Mouse (Mus musculus): Measurements from ENCODE around the gene Gatad2a. TPM values are rescaled to one million over a fixed set of nuclear protein-coding genes. Genes with fewer than 3 reads are reported as not detected.

The Gatad2a gene
- polyA plus RNA-seq, 1 experiment from 2014 or later = 92.4 TPM

- Histone ChIP-seq H3K27me3 (ENCODE audit: insufficient read depth, low read length) (peaks cover 21% of the 10 kb centered on the region), H3K4me1 (ENCODE audit: insufficient read depth) (no peaks in the 10 kb centered on the region), H3K27ac (ENCODE audit: low read depth) (no peak overlapping the region), H3K9ac (no peak overlapping the region), H3K9me3 (ENCODE audit: low read depth, low read length) (no peaks in the 10 kb centered on the region; the same call in 1 of the 2 replicates), H3K36me3 (ENCODE audit: insufficient read depth) (no peaks in the 10 kb centered on the region), H3K4me3 (ENCODE audit: low read depth, low read length) (no peak overlapping the region), H3K4me2 (no peak overlapping the region)
- DNase-seq (no peak), ATAC-seq (ENCODE audit: insufficient read depth) (no peak)
- TF ChIP-seq CTCF (IDR thresholded peaks at IDR 0.05; ENCODE audit: low read depth) = no peak
- WGBS = 43% methylated on average over 10 of the region's 10 CpGs
Measured at GRCm38 (mm10) chr8:69876097-69876496, 120.1 kb downstream of the Gatad2a start.

- ATAC-seq (ENCODE audit: insufficient read depth) (no peak), DNase-seq (no peak)
- 72% methylated on average over 13 of the region's 13 CpGs for WGBS
- no peak overlapping the region for H3K9ac ChIP-seq
- no peaks in the 10 kb centered on the region for H3K36me3 ChIP-seq (ENCODE audit: insufficient read depth)
- no peak for TF ChIP-seq CTCF (IDR thresholded peaks at IDR 0.05; ENCODE audit: low read depth)
- no peaks in the 10 kb centered on the region for H3K9me3 ChIP-seq (ENCODE audit: low read depth, low read length)
- H3K4me3 ChIP-seq (ENCODE audit: low read depth, low read length) = no peak overlapping the region
- H3K27ac ChIP-seq (ENCODE audit: low read depth) = no peak overlapping the region
- H3K27me3 ChIP-seq (ENCODE audit: insufficient read depth, low read length) = peaks cover 7% of the 10 kb centered on the region
- H3K4me2 ChIP-seq = no peak overlapping the region
- H3K4me1 ChIP-seq (ENCODE audit: insufficient read depth) = no peaks in the 10 kb centered on the region
Measured at GRCm38 (mm10) chr8:69874654-69875053, 121.5 kb downstream of the Gatad2a start.

- Histone ChIP-seq H3K9me3 (ENCODE audit: low read depth, low read length) (no peaks in the 10 kb centered on the region), H3K27me3 (ENCODE audit: insufficient read depth, low read length) (0 out of 2 replicates have a peak, but pooled peaks cover 2% of the 10 kb centered on the region), H3K9ac (no peak overlapping the region), H3K36me3 (ENCODE audit: insufficient read depth) (no peaks in the 10 kb centered on the region), H3K4me2 (no peak overlapping the region), H3K27ac (ENCODE audit: low read depth) (no peak overlapping the region), H3K4me1 (ENCODE audit: insufficient read depth) (no peaks in the 10 kb centered on the region), H3K4me3 (ENCODE audit: low read depth, low read length) (no peak overlapping the region)
- DNase-seq = peak; percentile 91
- 14% methylated on average over 9 of the region's 9 CpGs for WGBS
- ATAC-seq (ENCODE audit: insufficient read depth) = no peak
- peak; percentile 82 for TF ChIP-seq CTCF (IDR thresholded peaks at IDR 0.05; ENCODE audit: low read depth)
Measured at GRCm38 (mm10) chr8:69874155-69874554, 122.0 kb downstream of the Gatad2a start.

GRCm38 (mm10) chr8:69870907-69871306 is 125.3 kb downstream of the Gatad2a start:
- DNase-seq (no peak), ATAC-seq (ENCODE audit: insufficient read depth) (no peak)
- Histone ChIP-seq H3K4me3 (ENCODE audit: low read depth, low read length) (no peak overlapping the region), H3K36me3 (ENCODE audit: insufficient read depth) (no peaks in the 10 kb centered on the region), H3K4me2 (no peak overlapping the region), H3K4me1 (ENCODE audit: insufficient read depth) (no peaks in the 10 kb centered on the region), H3K9me3 (ENCODE audit: low read depth, low read length) (no peaks in the 10 kb centered on the region), H3K27me3 (ENCODE audit: insufficient read depth, low read length) (no peaks in the 10 kb centered on the region), H3K27ac (ENCODE audit: low read depth) (no peak overlapping the region), H3K9ac (no peak overlapping the region)
- no peak for TF ChIP-seq CTCF (IDR thresholded peaks at IDR 0.05; ENCODE audit: low read depth)
- WGBS = 81% methylated on average over 6 of the region's 6 CpGs

GRCm38 (mm10) chr8:69870003-69870765 is 126.0 kb downstream of the Gatad2a start:
- H3K9ac ChIP-seq = no peak overlapping the region
- H3K36me3 ChIP-seq (ENCODE audit: insufficient read depth) = no peaks in the 10 kb centered on the region
- DNase-seq (no peak), ATAC-seq (ENCODE audit: insufficient read depth) (no peak)
- no peaks in the 10 kb centered on the region for H3K4me1 ChIP-seq (ENCODE audit: insufficient read depth)
- no peak overlapping the region for H3K4me3 ChIP-seq (ENCODE audit: low read depth, low read length)
- no peak for TF ChIP-seq CTCF (IDR thresholded peaks at IDR 0.05; ENCODE audit: low read depth)
- WGBS = 73% methylated on average over 11 of the region's 11 CpGs
- H3K27ac ChIP-seq (ENCODE audit: low read depth) = no peak overlapping the region
- H3K9me3 ChIP-seq (ENCODE audit: low read depth, low read length) = no peaks in the 10 kb centered on the region
- no peak overlapping the region for H3K4me2 ChIP-seq
- no peaks in the 10 kb centered on the region for H3K27me3 ChIP-seq (ENCODE audit: insufficient read depth, low read length)

- no peaks in the 10 kb centered on the region for H3K36me3 ChIP-seq (ENCODE audit: insufficient read depth)
- no peak overlapping the region for H3K4me3 ChIP-seq (ENCODE audit: low read depth, low read length)
- WGBS = 64% methylated on average over 5 of the region's 5 CpGs
- no peaks in the 10 kb centered on the region for H3K27me3 ChIP-seq (ENCODE audit: insufficient read depth, low read length)
- no peaks in the 10 kb centered on the region for H3K9me3 ChIP-seq (ENCODE audit: low read depth, low read length)
- no peak overlapping the region for H3K9ac ChIP-seq
- no peaks in the 10 kb centered on the region for H3K4me1 ChIP-seq (ENCODE audit: insufficient read depth)
- TF ChIP-seq CTCF (IDR thresholded peaks at IDR 0.05; ENCODE audit: low read depth) = no peak
- H3K4me2 ChIP-seq = no peak overlapping the region
- DNase-seq (no peak), ATAC-seq (ENCODE audit: insufficient read depth) (no peak)
- no peak overlapping the region for H3K27ac ChIP-seq (ENCODE audit: low read depth)
Measured at GRCm38 (mm10) chr8:69867696-69868326, 128.4 kb downstream of the Gatad2a start.

GRCm38 (mm10) chr8:69864180-69864579 is 132.0 kb downstream of the Gatad2a start:
- Histone ChIP-seq H3K36me3 (ENCODE audit: insufficient read depth) (no peaks in the 10 kb centered on the region), H3K4me2 (no peak overlapping the region), H3K27ac (ENCODE audit: low read depth) (no peak overlapping the region), H3K27me3 (ENCODE audit: insufficient read depth, low read length) (no peaks in the 10 kb centered on the region), H3K9me3 (ENCODE audit: low read depth, low read length) (no peaks in the 10 kb centered on the region), H3K4me1 (ENCODE audit: insufficient read depth) (no peaks in the 10 kb centered on the region), H3K4me3 (ENCODE audit: low read depth, low read length) (no peak overlapping the region), H3K9ac (no peak overlapping the region)
- 68% methylated on average over 5 of the region's 5 CpGs for WGBS
- no peak for DNase-seq
- TF ChIP-seq CTCF (IDR thresholded peaks at IDR 0.05; ENCODE audit: low read depth) = no peak
- ATAC-seq (ENCODE audit: insufficient read depth) = no peak

All from lung, embryonic 14.5 days (tissue).